8 mouse cellular contexts compared by ENCODE assay signal in the genomic region with DNA sequence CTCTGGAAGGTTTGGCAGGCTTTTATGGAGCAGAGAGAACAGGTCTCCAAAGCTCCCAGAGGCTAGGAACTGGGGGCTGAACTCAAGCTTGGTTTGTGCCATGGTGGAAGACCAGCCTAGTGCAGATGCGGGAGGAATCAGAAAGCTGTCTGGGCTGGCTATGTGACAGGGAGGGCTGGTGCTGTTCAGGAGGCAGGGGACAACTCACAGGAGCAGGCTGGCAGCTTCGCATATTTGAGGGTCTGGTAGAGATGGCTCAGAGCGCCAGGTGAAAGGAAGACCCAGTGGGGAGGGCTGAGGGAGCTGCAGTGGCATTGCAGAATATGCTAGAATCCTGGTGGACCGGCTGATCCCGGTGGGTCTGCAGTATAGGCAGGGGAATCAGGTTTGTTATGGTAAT.
DNase-seq lines count a peak whose midpoint lies in the region; ATAC-seq and TF ChIP-seq lines count a peak whose summit lies in the region.

No protein-coding gene starts in this region.

- H3K4me2 ChIP-seq in intestine, embryonic 15.5 days (replicated peaks) = peak overlapping the region; percentile 73
- H3K4me2 ChIP-seq in neural tube, embryonic 13.5 days = peak overlapping the region; percentile 62

- peak overlapping the region; percentile 100 for H3K27ac ChIP-seq in layer of hippocampus, adult 2 months
- peak overlapping the region; percentile 99 for H3K27ac ChIP-seq in forebrain, embryonic 10.5 days
- peak overlapping the region; percentile 98 for H3K27ac ChIP-seq in intestine, embryonic 15.5 days
- H3K27ac ChIP-seq in neural tube, embryonic 13.5 days (replicated peaks) = peak overlapping the region; percentile 100

- 34% methylated on average over 5 of the region's 5 CpGs for WGBS in forebrain, embryonic 10.5 days
- 44% methylated on average over 5 of the region's 5 CpGs for WGBS in intestine, embryonic 15.5 days
- WGBS in neural tube, embryonic 13.5 days = 28% methylated on average over 5 of the region's 5 CpGs

- ATAC-seq in intestine, embryonic 15.5 days = no peak
- ATAC-seq in neural tube, embryonic 13.5 days (ENCODE audit: low read depth) = no peak
- no peak for ATAC-seq in CD4-positive, CD25-positive, alpha-beta regulatory T cell, adult 4 months

- peak overlapping the region; percentile 47 for H3K9ac ChIP-seq in intestine, embryonic 15.5 days
- H3K9ac ChIP-seq in neural tube, embryonic 13.5 days = peak overlapping the region; percentile 74

- TF ChIP-seq CTCF in layer of hippocampus, adult 2 months (conservative IDR thresholded peaks at IDR 0.05) = no peak

- no peak for DNase-seq in layer of hippocampus, adult 2 months (ENCODE audit: low spot score in 2 of 2)
- DNase-seq in layer of hippocampus, postnatal 36 days = no peak
- DNase-seq in forebrain, embryonic 10.5 days (ENCODE audit: extremely low spot score, low spot score) = no peak
- no peak for DNase-seq in embryo, embryonic 9.5 days (ENCODE audit: extremely low spot score)
- no peak for DNase-seq in frontal cortex, postnatal 10 days (ENCODE audit: low spot score in 2 of 2)

- no peaks in the 10 kb centered on the region for H3K9me3 ChIP-seq in forebrain, embryonic 10.5 days
- H3K9me3 ChIP-seq in intestine, embryonic 15.5 days = no peaks in the 10 kb centered on the region
- no peaks in the 10 kb centered on the region for H3K9me3 ChIP-seq in neural tube, embryonic 13.5 days

- H3K4me3 ChIP-seq in layer of hippocampus, adult 2 months = no peak overlapping the region; the same call in 1 of the 2 replicates
- peak overlapping the region; percentile 49 for H3K4me3 ChIP-seq in forebrain, embryonic 10.5 days
- H3K4me3 ChIP-seq in intestine, embryonic 15.5 days (replicated peaks) = peak overlapping the region; percentile 34
- no peak overlapping the region for H3K4me3 ChIP-seq in neural tube, embryonic 13.5 days

- H3K36me3 ChIP-seq in forebrain, embryonic 10.5 days (replicated peaks) = no peaks in the 10 kb centered on the region
- H3K36me3 ChIP-seq in intestine, embryonic 15.5 days = no peaks in the 10 kb centered on the region
- no peaks in the 10 kb centered on the region for H3K36me3 ChIP-seq in neural tube, embryonic 13.5 days

- no peaks in the 10 kb centered on the region for H3K27me3 ChIP-seq in forebrain, embryonic 10.5 days (ENCODE audit: poor library complexity, severe bottlenecking)
- no peaks in the 10 kb centered on the region for H3K27me3 ChIP-seq in intestine, embryonic 15.5 days (replicated peaks)
- no peaks in the 10 kb centered on the region for H3K27me3 ChIP-seq in neural tube, embryonic 13.5 days

- peaks cover 100% of the 10 kb centered on the region for H3K4me1 ChIP-seq in forebrain, embryonic 10.5 days
- H3K4me1 ChIP-seq in intestine, embryonic 15.5 days (replicated peaks) = peaks cover 81% of the 10 kb centered on the region
- peaks cover 92% of the 10 kb centered on the region for H3K4me1 ChIP-seq in neural tube, embryonic 13.5 days (replicated peaks)

Comparison
In these comparisons a context has a peak if more than half of its experiments do, and no peak if none do; other contexts are left out.
1. H3K4me3 ChIP-seq: peak in forebrain, embryonic 10.5 days (single experiment) and intestine, embryonic 15.5 days (single experiment); none in layer of hippocampus, adult 2 months (single experiment) and neural tube, embryonic 13.5 days (single experiment).
2. Peak in every context shown above with its lines, with median percentiles within 50 percentile points of each other: H3K27ac ChIP-seq.